Comparison of ENCODE assay signal across 10 mouse cellular contexts in genomic region chr11:51876943-51877344, GRCm38 (mm10). TPM values are rescaled to one million over a fixed set of nuclear protein-coding genes. Genes with fewer than 3 reads are reported as not detected.
DNase-seq lines count a peak whose midpoint lies in the region; ATAC-seq lines count a peak whose summit lies in the region.
"Had no signal": no experiment of that assay in that cellular context is flagged by ENCODE, and none has a peak within 500 bp of the region (broad histone marks: within the 10 kb centered on the region; RNA-seq: fewer than 3 reads in every experiment).

No protein-coding gene starts in this region.

- no peak for ATAC-seq in CD4-positive, CD25-positive, alpha-beta regulatory T cell, adult 4 months
- ATAC-seq: hindbrain, postnatal 0 days had no signal

- intact Hi-C loops in heart, postnatal 14 days (cut with DNase I) = no loop called here
- intact Hi-C loops in heart, postnatal 25 days (cut with DNase I) = no loop called here

- peak; percentile 97 for DNase-seq in heart, adult 11 months
- DNase-seq in heart, postnatal 14 days = no peak
- DNase-seq in urinary bladder, postnatal 14 days (ENCODE audit: low spot score) = peak; percentile 12
- DNase-seq in urinary bladder, postnatal 25 days (ENCODE audit: low spot score) = no peak
- DNase-seq in kidney, postnatal 10 days = peak; percentile 76
- no peak for DNase-seq in frontal cortex, adult 2 months (ENCODE audit: extremely low spot score in 1 of 2, low spot score in 1 of 2)
- DNase-seq in heart, postnatal 25 days (ENCODE audit: low spot score) = no peak
- DNase-seq: left cerebral cortex, postnatal 4 days had no signal

RNA-seq across cellular contexts. Expression of gene Jade2, which starts 19.5 kb away (rescaled TPM):
- total RNA-seq in heart, postnatal 14 days (2021) = 1 to 10 TPM; 8.3 to 10.0 TPM
- 18.3 and 20.0 TPM in 2 replicates for polyA plus RNA-seq in frontal cortex, adult 2 months (2012; rRNA removed)
- 10 to 100 TPM; 19.9 to 27.8 TPM for polyA plus RNA-seq in CD4-positive, CD25-positive, alpha-beta regulatory T cell, adult 4 months (2017; shearing (Covaris generic))
- 1 to 10 TPM; 6.5 to 8.8 TPM for total RNA-seq in heart, postnatal 25 days (2021)

Comparison
In these comparisons a context has a peak if more than half of its experiments do, and no peak if none do; other contexts are left out.
1. DNase-seq: peak in heart, adult 11 months (single experiment), urinary bladder, postnatal 14 days (single experiment) and kidney, postnatal 10 days (single experiment); none in heart, postnatal 14 days (0 of 2), urinary bladder, postnatal 25 days (single experiment), frontal cortex, adult 2 months (0 of 2) and heart, postnatal 25 days (single experiment).